Mouse (Mus musculus): ENCODE results near the gene Cacnb3.

DNA sequence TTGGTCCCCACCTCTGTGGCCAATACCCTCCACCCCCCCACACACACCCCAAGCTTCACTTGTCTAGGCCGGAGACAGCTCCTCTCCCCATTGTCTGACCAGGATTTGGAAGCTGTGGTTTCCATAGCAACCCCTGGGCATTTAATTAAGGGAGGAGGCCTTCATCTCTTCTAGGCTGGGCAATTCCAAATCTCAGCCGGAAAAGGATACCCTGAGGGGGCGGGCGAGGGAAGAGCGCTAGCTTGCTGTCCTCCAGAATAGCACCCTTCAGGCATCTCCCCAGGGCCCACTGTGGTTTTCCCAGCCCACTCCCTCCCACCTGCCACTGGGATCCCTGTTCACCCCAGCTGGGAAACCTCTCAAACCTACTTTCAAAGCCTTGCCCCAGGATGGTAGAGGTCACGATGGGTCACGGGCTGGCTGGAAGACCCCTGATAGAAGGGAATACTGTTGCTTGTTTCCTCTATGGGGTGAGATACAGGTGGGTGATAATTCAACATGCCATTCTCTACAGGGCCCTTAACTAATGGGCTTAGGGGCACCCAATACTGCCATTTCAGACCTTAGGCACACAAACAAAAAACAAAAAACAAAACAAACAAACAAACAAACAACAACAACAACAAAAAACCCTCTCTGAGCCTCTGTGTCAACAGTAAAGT, 61.0 kb downstream of the Cacnb3 start:
- TF ChIP-seq POLR2A (IDR thresholded peaks at IDR 0.05; ENCODE audit: control insufficient read depth, extremely low read depth, insufficient read depth, low read length, poor library complexity) (no peak), CTCF (IDR thresholded peaks at IDR 0.05; ENCODE audit: borderline replicate concordance, control insufficient read depth, extremely low read depth, insufficient read depth, low read length, poor library complexity) (no peak)

Measured in thymus, adult 2 months (tissue).